Mouse (Mus musculus): ENCODE measurements around the gene Fbxo17.
"Not testable (repeated sequence)": the region's sequence is repeated elsewhere in the genome, so short reads cannot be mapped to it uniquely, and the experiment has no call there.

Fbxo17 gene

DNA sequence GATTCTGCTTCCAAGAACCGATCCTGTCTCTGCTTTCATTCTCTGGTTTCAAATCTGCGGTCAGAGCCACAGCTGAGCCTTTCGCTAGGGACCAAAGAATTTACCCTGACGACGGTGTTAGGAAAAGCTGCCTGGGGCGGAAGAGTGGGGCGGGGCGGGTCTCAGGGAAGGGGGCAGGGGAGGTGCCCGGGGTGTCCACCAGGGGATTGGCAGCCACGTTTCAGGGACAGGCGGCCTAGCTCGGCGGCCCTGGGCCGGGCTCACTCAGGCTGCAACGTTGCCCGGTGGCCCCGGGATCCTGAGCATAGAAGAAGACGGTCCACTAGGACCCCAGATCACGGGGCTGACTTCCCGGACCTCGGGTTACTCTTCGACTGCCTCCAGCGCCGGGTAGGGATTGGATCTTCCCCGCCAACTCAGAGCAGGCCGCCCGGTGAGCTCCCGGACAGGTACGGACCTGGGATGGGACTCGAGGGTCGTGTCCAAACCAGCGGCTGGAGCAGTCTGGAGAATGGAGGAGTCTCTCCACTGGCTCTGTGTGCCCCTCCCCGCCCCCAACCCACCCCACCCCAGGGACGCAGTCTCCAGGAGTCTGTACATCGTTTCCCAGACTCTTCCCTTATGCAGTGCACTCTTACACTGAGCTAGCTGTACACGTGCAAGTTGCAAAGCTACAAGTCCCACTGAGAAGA lies at the start of gene Fbxo17:
Gene Fbxo17, plus strand, starts transcription at position 215 of the 692 bp plus-strand sequence.
- DNase-seq (ENCODE audit: low read depth, low spot score), result peak; percentile 80

DNA sequence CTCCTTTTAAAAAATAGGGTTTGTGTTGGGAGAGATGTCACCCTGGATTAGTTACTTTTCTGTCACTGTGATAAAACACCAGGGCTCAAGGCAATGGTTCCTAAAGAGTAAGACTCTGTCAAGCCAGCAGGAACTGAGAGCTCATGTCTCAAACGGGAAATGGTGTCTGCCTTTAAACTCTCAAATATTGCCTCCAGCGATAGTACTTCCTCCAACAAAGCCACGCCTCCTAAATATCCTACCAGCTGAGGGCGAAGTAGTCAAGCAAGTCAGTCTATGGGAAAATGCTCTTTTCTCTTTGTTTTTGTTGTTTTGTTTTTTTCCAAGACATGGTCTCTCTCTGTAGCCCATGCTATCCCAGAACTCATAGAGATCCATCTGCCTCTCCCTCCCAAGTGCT lies 45.4 kb upstream of the Fbxo17 start:
- DNase-seq (ENCODE audit: low read depth, low spot score), result no peak

DNA sequence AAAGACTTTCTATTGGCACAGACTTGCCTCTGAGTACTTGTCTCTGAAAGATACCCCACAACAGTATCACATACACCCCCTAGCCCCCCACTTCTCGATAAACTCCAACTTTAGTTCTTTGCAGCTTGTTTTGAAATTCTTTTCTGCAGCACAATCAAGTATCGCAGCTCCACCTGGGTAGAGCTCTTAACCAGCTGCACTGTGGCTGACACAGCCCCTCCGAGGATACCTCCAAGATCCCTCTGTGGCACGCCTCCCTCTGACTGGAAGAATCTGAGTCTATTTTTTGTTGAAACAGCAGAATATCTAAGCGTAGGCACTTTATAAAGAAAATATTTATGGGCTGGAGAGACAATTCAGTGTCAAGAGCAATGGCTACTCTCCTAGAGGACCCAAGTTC lies 44.3 kb upstream of the Fbxo17 start:
- DNase-seq (ENCODE audit: low read depth, low spot score), result no peak

DNA sequence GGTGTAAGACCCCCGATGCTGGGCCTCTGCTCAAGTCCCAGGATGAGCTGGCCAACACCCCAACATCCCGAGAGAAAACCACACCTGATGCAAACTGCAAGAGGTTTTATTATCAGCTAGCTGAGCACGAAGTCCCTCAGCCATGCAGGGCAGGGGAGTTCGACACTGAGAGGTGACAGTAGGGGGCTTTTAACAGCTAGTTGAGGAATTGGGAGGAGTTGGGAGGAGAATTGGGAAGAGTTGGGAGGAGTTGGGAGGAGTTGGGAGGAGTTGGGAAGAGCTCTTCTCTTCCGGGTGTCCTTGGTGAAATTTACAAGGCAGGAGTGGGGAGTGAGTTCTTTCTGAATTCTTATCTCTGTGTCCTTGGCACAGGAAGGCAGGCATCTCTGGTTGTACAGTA lies 43.8 kb upstream of the Fbxo17 start:
- DNase-seq (ENCODE audit: low read depth, low spot score), result not testable (repeated sequence)

DNA sequence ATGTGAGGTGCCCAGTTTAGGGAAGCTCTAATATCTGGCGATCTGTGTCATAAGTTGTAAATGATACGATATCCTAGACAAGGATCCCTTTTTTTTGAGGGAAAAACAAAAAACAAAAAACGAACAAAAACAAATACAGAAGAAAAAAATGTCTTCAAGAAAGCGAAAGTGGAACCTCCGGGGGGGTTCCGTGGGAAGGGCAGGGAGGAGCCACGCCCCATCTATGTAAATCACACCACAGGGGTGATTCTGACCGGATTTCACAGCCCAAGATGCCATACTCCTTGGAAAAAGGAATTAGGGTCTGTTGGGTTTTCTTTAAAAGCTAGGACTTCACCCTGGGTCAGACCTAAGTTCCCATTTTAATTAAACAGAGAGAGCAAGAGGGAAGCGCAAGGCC lies 41.6 kb upstream of the Fbxo17 start:
- DNase-seq (ENCODE audit: low read depth, low spot score), result no peak

DNA sequence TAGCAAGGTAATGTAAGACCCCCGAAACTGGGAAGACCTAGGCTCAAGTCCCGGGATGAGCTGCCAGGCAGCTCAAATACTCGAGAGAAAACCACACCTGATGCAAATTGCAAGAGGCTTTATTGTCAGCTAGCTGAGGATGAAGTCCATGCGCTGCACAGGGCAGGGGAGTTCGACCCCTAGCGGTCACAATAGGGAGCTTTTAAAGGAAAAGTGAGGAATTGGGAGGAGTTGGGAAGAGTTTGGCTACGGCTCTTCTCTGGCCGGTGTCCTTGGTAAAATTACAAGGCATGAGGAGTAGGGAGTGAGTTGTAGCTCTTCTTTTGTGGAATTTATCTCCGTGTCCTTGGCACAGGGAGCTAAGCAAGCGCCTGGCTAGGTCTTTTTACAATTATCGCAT lies 40.9 kb upstream of the Fbxo17 start:
- no peak for DNase-seq (ENCODE audit: low read depth, low spot score)

DNA sequence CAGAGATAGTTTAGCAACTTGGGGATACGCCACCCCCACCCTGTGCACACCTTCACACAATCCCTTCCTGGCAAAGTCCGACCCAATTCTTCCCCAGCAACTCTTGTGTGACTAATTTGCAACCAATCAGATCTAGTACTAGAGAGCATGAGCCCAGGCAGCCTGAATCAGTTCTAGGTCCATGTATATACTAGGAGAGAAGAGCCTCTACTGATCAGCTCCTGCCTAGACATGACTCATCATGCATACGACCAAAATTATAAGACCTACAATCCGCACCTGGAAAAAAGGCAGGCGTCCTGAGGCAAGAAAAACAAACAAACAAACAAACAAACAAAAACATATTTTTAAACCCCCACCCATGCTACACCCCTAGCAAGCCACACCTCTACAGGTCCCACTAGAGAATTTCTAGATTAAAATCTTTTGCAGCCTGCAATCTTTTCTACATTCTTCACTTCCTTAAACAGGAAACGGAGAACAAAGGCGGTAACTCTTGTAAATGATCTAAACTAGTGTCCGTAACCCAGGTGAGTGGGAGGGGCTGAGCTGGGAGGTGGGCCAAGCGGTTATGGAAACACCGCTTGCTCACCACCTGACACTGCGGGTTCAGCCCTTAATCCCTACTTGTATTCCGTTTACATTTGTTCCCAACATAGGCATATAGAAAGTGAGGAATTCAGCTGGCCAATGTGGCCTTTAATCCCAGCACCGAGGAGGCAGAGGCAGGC lies 39.6 kb upstream of the Fbxo17 start:
- DNase-seq (ENCODE audit: low read depth, low spot score), result no peak

DNA sequence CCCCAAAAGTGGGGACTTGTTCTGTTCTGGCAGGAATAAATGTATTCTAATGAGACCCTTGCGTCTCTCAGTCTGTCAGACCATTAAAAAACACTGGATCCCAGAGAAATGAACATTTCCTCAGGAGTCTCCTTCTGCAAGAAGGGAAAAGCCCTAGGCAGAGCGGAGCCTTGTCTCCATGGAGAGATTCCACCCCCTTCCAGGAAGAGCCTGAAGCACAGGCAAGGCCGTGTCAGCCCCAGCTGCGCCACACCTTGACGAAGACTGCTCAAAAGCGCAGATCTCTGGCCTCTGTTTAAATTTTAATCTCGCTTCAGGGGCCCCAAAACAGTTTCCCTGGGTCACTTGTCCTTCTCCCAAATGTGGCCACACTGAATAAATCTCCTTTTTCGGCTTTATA lies 39.0 kb upstream of the Fbxo17 start:
- no peak for DNase-seq (ENCODE audit: low read depth, low spot score)

DNA sequence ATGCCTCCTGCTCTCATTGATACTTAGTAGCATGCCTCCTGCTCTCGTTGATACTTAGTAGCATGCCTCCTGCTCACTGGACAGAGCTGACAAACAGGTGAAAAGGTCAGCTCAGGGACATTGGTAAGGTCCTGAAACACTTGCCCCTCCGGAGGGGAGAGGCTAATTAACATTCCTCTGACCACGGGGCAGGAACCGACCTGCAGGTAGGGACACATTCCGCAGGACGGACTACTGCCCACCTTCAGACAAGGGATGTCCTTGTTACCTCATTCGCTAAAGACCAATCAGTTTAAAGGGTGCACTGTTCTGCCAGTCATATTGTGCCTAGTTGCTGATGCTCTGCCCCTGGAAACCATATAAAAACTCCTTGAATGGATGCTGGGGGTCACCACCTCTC lies 25.5 kb upstream of the Fbxo17 start:
- no peak for DNase-seq (ENCODE audit: low read depth, low spot score)

DNA sequence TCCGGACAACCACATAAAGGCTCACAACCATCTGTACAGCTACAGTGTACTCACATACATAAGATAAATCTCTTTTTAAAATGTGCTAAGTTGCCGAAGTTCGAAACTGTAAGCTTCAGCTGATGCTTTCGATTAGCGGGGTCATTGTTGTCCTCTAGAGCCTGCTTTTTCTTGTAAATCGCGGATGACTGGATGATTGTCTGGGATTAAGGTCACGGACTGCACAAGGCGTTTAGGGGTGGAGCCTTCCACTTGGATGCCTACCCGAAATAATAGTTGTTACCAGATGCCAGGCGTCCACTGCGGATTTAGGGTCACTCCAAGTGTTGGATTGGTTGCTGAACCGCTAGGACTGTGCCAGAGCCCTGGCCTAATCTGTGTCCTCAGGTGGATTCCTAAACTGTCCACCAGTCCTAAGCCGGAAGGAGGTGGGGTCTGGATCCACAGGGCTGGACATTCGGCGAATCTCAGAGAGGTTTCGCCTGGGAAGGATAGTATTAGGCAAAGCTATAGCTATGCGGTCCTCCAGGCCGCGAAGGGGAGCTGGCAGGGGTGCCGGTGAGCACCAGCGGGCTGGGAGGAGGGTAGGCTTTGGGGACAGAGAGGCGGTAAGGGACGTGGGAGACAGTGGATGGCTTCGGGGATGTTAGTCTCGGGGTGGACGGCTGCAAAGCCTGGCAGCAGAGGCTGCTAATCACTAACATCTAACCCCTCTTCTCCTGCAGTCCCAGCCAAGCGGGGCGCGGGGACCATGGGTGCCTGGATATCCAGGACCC lies 23.9 kb upstream of the Fbxo17 start, which contains the start of gene Fbxo27:
Gene Fbxo27, plus strand, starts transcription at position 305 of the 776 bp plus-strand sequence.
- no peak for DNase-seq (ENCODE audit: low read depth, low spot score)

DNA sequence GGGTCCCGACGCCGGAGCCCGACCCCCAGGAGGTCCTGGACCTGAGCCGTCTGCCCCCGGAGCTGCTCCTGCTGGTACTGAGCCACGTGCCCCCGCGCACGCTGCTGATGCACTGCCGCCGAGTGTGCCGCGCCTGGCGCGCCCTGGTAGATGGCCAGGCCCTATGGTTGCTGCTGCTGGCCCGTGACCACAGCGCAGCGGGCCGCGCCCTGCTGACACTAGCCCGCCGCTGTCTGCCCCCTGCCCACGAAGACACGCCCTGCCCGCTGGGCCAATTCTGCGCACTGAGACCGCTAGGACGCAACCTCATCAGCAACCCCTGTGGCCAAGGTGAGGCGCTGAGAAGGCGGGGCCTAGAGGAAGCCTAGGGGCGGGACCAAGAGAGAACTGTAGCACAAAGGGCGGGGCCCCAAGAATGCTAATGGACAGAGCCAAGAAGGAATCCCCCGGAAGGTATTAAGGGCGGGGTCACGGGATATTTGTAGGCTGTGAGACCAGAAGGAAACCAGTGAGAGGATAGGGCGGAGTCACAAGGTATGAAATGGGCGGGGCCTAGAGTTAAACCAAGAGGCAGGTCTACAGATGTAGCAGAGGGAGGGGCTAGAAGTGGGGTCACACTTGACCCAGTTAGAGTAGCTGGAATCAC lies 23.2 kb upstream of the Fbxo17 start:
- DNase-seq (ENCODE audit: low read depth, low spot score), result no peak

DNA sequence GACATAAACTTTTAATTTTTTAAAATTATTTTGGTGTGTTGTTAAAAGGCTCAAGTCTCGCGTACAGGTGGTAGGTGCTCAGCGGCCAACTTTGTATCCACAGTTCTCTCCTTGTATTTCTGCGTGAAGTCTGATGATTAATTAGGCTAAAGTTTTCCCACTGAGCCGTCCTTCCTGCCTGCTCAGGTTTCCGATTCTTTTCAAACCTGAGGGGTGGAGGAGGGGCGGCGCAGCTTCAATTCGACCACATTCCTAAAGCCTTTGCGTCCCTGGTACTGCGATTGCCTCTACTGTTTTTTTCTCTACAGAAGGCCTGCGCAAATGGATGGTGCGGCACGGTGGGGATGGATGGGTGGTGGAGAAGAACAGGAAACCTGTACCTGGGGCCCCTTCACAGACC lies 22.2 kb upstream of the Fbxo17 start:
- no peak for DNase-seq (ENCODE audit: low read depth, low spot score)

DNA sequence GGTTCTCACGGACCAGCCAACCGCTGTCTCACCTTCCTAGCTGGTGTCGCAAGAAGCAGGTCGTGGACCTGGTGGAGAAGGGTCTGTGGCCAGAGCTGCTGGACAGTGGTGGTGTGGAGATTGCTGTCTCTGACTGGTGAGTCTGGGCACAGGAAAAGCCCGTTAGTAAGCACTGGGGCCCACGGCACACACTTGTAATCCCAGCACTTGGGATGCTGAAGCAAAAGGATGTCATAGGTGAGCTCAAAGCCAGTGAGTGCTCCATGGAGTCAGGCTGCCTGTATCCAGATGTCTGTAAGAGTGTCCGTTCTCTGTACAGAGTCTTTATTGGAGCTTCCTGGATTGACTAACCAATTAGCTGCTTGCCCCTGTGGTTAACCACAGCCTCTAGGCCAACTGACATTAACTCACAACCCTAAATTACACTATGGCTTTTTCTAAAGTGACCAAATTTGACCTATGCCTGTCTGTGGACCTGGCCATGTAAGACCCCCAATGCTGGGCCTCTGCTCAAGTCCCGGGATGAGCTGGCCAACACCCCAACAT lies 21.6 kb upstream of the Fbxo17 start:
- DNase-seq (ENCODE audit: low read depth, low spot score), result no peak

DNA sequence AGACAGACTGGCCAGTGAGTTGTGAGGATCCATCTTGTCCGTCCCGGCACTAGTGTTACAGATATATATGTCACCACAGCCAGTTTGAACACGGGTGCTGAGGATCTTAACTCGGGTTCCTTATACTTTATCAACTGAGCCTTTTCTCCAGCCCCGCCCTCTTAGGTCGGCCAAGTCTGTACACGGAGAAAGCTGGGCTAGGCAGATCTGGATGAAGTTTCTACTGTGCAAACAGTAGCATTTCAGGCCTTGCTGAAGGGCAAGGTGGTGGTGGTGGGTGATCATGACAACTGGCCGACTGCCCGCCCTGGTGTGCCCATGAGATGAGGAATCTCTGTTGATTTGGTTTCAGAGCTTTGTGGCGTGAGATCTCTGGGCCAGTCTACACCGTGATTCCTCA lies 19.3 kb upstream of the Fbxo17 start:
- DNase-seq (ENCODE audit: low read depth, low spot score), result no peak

DNA sequence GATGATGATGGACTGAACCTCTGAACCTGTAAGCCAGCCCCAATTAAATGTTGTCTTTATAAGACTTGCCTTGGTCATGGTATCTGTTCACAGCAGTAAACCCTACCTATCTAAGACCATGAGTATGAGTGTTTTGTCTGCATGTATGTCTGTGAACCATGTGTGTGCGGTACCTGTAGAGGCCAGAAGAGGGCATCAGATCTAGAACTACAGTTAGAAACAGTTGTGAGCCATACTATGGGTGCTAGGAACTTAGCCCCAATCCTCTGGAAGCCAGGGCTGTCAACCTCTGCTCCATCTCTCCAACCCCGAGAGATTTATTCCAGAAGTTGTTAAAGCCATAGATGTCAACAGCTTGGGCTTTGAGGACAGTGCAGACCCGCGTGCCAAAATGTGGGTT lies 16.3 kb upstream of the Fbxo17 start:
- DNase-seq (ENCODE audit: low read depth, low spot score), result no peak

DNA sequence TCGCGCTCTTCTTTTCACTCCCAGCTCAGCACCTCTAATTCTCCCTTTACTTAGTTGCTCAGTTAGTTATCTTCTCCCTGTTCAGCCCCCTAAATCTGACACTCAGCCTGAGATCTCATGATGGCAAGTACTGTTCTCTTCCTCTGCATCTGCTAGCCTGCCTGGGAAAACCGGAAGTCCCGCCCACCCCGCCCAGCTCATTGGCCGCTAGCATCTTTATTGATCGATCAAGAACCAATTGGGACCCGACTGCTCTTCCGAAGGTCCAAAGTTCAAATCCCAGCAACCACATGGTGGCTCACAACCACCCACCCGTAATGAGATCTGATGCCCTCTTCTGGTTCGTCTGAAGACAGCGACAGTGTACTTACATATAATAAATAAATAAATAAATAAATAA lies 15.3 kb upstream of the Fbxo17 start:
- DNase-seq (ENCODE audit: low read depth, low spot score), result not testable (repeated sequence)

DNA sequence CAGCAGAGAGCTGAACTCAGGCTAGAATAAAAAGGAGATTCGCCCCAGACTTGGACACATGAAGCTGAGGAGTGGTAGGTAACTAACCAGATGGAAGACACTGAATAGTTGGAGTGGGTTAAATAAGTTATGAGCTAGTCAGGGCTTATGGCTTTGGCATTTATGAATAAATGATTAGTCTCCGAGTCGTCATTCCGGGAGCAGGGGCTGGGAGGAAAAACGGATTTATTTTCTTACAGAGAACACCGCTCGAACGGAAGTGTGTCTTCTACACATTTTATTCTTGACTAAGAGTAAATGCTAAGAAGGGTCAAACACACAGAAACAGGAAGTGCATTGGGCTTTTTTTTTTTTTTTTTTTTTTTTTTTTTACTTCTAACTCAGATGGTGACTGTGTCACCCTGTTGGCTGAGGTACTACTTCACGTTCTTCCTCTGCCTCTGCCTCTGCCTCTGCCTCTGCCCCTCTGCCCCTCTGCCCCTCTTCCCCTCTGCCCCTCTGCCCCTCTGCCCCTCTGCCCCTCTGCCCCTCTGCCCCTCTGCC lies 13.9 kb upstream of the Fbxo17 start:
- DNase-seq (ENCODE audit: low read depth, low spot score), result no peak

DNA sequence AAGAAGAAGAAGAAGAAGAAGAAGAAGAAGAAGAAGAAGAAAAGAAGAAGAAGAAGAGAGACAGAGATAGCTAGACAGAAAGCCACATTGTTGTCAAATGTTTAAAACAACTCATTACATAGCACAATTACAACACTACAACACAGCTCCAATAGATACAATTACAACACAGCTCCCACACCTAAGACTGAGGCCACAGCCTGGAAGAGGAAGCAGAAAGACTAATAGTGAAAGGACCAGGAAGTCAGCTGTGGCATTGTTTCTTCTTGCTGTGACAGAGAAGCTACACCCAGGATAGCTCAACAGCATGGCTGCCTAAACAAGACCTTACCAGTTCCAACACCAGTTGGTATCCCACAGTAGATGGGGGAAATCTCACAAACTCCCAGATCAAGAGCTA lies 7.2 kb upstream of the Fbxo17 start:
- DNase-seq (ENCODE audit: low read depth, low spot score), result no peak

DNA sequence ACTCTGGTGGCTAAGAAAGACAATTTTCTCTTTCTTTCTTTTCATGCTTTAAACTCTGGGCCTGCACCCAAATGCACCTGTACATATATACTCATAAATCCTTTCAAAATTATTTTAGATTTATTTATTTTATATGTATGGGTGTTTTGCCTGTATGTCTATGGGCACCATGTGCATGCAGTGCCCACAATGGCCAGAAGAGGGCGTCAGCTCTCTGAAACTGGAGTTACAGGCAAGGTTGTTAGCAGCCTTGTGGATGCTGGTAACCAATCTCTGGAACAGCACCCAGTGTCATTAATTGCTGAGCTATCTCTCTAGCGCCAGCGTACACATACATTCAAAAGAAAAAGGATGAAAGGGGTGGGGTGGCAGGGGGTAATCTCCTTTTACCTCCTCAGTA lies 5.6 kb upstream of the Fbxo17 start:
- no peak for DNase-seq (ENCODE audit: low read depth, low spot score)

DNA sequence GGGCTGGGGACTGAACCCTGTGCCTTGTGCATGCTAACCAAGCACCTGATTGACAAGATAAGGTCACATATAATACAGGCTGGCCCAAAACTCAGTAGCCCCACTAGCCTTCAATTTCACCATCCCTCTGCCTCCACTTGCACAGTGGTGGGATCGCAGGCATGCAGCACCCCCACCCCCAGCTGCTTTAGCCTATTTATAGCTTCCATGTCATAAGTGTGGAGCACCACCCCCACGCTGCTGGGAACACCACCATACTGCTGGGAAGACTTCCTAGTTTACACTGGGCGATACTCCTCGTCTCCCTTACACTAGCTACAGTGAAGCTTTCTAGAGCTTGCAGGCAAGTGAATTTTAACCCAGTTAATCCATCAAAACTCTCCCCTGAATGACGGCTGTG lies 1.9 kb upstream of the Fbxo17 start:
- no peak for DNase-seq (ENCODE audit: low read depth, low spot score)

DNA sequence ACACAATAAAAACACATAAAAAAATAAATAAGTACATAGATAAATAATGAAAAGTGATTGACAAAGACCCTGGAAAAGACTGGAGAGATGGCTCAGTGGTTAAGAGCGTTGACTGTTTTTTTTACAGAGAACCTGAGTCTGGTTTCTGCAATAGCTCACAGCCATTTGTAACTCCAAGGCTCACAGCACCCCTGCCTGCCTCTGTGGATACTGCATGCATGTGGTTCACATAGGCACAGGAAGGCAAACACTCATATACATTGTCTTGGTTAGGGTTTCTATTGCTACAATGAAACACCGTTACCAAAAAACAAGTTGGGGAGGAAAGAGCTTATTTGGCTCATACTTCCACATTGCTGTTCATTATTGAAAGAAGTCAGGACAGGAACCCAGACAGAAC lies 1.0 kb upstream of the Fbxo17 start:
- DNase-seq (ENCODE audit: low read depth, low spot score), result peak; percentile 30

DNA sequence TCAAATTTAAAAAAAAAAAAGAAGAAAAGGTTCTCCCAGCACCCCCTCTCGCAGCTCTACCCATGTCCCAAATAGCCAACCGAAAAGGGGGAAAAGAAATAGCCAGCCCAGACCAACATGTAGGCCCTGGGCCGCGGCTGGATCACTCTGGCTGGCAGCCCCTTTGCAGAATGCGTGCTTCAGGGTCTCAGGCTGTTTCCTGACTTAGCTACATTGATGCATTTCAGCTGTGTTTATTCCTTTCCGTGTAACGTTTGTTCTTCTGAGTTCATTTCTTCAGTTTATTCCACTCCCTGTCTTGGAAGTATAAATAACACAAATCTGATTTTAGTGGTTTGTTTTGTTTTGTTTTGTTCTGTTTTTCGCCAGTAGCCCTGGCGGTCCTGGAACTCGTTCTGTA lies 1.1 kb downstream of the Fbxo17 start:
- no peak for DNase-seq (ENCODE audit: low read depth, low spot score)
